Mouse (Mus musculus): ENCODE results near the gene Rasa2. TPM values are rescaled to one million over a fixed set of nuclear protein-coding genes. Genes with fewer than 3 reads are reported as not detected.
A peak's percentile ranks its signal among the peaks of the same experiment; 100 is the strongest.
"Not testable (repeated sequence)": the region's sequence is repeated elsewhere in the genome, so short reads cannot be mapped to it uniquely, and the experiment has no call there.

The Rasa2 gene
- total RNA-seq, 2 experiments from 2014 or later: 13.8 to 15.8 TPM

DNA sequence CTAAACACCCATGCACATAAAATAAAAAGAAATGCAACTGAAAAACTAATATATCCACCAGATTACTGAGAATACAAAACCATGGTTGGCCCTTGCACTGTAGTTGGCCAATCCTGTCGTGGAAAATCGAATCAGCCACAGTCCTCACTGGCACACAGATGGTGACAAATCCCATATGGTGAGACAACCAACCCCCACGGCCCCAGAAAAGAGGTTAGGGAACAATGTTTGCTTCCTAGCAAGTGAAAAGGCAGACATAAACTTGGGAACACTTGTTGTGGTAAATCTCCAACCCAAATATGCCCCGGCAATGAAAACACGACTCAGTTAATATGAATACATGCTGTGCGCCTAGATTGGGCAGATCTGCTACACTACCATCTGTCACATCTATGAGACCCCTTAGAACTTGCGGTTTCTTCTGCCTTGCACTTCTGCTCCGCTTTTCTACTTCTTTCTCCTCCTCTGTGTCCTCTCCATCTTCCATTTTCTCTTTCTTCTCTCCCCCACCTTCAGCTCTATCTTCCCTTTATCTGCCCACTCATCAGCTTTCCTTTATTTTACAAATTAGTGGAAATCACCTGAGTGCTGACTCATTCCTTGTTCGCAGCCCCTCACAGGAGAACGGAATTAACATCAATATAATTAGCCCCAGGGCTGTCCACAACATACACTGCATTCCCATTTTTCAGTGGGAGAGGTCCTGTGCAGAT, 101.3 kb downstream of the Rasa2 start:
- no peak for DNase-seq

DNA sequence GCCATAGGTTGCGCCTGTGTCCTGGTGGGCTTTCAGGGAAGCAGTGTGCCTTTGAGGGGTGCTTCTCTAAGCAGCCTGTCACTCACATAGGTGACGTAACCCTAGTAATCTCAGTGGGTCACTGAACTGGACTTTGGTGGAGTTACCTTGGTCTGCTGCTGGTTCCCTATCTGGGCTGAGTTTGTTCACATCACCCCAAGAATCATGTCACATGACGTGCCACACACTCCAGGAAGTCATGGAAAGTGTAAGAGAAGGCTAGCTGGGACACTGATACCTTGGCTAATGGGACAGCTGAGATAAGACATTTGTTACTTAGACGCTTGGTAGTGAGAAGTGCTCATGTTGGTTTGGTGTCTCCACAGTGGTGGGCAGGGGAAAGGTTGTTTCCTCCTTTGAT, 105.4 kb downstream of the Rasa2 start:
- no peak for DNase-seq

DNA sequence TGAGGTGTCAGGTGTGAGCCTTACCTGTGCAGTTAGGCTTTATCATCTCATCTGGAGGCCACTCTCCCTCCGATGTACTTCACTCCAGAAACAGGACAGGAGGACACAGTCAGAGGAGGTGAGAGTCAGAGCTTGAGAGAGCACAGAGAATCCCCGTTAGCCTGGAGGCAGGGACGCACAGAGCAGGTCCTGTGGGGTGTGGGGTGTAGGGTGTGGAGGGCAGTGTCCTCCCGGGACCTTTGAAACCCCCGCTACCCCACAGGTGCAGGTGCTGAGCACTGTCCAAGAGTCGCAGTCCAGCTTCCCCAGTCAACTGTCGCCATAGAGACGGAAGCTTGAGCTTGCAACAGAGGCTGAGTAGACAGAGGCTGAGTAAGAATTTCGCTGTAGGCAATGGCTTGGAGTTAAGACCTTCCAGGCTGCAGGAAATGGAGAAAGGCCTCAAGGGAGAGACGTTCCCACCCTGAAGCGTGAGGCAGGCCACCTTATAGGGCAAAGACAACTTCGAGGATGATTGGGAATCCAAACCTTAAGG, 106.4 kb downstream of the Rasa2 start, which contains the start of gene Gm28729:
TSS of gene Gm28729 (minus strand) at position 293 of the 535 bp plus-strand sequence.
- no peak for DNase-seq

DNA sequence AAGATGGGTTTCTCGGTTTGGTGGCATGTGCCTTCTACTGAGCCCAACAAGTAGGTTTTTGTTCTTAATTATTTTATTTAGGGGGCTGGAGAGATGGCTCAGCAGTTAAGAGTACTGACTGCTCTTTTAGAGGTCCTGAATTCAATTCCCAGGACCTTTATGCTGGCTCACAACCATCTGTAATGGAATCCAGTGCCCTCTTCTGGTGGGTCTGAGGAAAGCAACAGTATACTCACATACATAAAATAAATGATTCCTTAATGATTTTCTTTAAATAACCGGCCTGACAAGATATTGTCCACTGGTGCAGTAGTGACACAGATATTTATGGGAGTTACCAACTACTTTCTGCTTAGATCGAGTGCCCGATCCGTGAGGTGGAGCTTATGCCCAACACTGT, 108.3 kb downstream of the Rasa2 start:
- DNase-seq: no peak

DNA sequence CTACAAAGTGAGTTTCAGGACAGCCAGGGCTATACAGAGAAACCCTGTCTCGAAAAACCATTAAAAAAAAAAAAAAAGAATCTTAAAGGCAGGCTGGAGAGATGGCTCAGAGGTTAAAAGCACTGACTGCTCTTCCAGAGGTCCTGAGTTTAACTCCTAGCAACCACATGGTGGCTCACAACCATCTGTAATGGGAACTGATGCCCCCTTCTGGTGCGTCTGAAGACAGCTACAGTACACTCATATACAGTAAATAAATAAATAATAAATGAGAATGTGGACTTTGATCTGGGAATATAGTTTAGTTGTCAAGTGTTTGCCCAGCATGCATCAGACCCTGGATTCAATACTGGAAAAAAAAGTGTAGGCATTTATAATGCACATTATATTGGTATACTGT, 109.8 kb downstream of the Rasa2 start:
- DNase-seq: not testable (repeated sequence)

DNA sequence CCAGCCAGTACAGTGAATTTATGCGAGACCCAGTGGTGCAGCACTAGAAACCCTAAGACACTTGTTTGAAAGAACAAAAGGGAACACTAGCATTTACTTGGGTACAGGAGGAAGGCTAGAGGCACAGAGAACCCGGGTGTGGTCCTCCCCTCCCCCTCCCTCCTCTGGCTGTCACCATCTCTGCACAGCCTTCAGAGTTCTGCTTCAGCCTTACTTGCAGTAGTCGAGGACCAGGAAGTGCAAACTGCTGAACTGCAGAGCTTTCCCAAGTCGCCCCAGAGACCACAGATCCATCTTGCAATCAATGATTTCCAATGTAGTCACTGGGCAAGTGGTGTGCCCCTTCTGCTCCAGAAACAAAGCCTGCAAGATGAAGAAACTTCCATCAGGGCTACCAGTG, 114.0 kb downstream of the Rasa2 start:
- peak in 1 of 2 experiments; percentile 10 for DNase-seq

DNA sequence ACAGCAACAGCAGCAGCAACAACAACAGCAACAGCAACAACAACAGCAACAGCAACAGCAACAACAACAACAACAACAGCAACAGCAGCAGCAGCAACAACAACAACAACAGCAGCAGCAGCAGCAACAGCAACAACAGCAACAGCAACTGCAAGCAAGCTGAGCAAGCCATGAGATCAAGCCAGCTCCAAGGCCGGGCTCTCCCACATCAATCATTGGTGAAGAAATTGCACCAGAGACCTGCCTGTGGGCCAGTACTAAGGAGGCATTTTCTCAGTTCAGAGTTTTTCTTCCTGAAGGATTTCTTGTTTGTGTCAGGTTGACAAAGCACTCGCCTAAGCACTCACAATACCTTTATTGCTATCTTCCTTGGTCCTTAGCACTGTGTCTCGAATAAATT, 114.6 kb downstream of the Rasa2 start:
- DNase-seq: peak; percentile 63 to 72

DNA sequence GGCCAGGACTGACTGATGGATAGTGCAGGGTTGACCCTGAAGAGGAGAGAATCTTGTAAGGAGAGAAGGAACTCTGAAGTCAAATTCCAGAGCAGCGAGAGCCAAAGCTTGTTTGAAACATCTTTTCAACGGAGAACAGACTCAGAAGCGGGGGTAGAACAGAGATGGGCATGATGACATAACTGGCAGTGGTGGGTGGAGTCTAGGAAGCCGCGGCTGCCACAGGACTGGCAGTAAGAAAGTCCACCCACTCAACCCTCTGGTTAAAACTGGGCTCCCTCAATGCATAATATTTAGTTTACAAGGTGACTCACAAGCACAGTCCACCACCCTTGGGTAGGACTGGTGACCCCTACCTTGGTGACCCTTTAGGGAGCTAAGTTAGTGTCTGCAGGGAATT, 115.7 kb downstream of the Rasa2 start:
- no peak for DNase-seq

DNA sequence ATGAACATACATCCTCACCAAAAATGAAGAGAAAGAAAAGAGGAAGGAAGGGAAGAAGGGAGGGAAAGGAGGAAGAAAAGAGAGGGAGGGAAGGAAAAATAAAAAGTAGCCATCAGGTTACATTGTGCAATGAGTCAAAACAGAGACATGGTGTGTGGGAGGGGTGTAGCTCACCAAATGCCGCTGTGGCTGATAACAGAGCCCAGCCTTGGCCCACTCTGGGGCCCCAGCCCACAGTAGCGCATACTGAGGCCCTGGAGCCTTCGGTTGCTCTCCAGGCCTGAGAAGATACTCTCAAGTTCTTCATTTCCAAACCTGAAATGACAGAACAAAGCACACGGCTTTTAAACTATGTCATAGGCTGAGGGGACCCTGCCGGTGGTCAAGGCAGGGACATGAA, 117.1 kb downstream of the Rasa2 start:
- DNase-seq: no peak

DNA sequence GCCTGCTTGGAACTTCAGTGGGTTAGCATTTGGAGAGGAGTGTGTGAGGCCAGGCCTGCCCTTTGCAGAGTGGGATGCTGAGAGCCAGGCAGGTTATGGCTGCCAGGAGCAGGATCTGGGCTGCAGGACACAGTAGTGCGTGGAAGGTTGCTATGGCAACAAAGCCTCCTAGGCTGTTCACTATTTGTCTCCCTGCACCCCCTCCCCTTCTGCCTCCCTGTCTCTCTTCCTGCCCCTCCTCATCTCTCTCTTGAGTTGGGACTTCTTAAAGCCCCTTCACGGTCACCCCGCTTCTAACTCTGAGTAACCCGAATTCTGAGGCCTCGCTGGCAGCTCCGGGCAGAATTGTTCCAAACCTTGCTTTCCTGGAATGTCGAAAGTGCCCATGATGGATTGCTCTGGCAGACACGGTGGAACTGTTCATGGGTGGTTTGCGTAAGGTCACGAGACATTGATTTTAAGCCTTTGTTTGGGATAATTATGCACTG, 125.4 kb downstream of the Rasa2 start:
- peak; percentile 68 to 72 for DNase-seq

DNA sequence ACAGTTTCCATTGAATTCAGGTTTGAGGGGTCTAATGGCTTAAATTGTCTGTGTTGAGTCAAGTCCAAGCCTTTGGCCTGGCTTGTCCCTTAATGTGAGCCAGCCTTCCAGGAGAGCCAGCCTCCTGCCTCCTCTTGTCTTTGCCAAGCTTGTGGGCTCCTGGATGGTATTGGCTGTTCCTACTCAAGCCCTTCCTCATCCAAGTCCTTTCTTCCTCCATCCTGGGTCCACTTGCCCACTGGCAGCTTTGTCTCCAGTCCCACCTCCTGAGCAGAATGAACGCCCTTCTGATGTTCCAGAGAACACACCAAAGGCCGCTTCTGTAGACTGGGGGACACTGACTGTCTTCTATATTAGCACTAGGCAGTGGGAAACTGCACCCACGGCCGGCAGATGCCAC, 126.3 kb downstream of the Rasa2 start:
- no peak for DNase-seq

DNA sequence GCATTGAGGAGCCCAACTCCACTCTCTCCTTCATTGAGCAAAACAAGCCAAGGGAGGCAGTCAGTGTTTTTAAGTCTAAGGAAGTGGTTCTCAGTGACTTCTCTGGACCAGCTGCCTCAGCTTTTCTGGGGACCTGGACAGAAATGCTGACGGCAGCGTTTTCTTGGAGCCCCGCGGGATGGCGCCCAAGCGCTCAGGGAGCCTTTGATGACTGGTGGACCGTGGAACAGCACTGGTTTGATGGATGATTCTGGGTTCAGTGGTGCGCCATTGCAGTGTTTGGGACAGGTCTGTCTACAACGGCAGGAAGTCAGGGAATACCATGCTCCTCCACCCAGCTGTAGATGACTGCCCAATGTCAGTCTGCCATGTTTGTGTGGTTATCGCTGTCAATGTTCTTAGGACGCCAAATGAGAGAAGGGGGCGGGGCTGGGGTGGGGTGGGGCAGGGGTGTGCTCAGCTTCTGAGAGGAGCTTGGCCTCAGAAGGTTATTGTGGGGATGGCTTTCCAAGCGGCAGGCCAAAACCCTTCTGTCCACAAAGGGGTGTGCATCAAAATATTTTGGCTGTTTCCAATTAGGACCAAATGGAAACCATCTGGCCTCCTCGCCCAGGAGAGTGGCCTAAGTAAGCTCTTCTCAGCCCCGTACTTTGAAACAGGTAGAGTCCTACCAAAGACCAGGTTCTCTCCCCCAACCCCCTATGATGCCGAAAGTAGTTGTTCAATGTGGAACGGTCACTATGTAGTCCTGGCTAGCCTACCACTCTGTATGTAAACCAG, 127.1 kb downstream of the Rasa2 start:
- DNase-seq: no peak

DNA sequence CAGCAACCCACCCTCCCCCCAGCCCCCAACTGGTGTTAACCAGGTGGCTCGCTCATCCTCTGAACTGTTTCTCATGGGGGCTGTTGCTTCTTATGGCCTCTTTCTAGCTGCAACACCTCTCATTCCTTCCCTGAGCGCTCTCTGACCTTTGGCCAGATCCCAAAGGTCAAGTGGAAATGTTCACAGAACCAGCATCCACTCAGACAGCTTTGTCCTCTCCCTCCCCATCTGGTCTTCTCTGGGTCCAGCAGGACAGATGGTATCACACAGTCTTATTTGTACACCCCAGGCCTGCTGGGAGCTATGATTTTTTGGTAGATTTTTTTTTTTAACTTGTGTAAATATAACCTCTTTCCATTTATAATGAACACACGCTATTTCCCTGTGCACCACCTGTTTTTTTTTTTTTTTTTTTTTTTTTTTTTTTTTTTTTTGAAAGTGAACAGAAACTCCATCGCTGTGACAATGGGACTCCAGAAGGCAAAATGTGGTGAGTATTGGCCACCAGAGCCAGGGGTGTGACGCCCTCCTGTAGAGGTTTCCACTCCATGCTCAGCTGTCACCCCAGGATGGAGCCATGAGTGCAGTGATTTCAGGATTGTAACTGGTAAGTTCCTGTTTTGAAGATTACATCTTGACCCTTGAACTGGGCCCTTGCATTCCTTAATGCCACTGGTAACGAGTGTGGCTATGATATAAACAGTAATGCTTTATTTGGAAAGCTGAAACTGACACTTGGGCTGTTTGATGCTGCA, 128.4 kb downstream of the Rasa2 start:
- no peak for DNase-seq

DNA sequence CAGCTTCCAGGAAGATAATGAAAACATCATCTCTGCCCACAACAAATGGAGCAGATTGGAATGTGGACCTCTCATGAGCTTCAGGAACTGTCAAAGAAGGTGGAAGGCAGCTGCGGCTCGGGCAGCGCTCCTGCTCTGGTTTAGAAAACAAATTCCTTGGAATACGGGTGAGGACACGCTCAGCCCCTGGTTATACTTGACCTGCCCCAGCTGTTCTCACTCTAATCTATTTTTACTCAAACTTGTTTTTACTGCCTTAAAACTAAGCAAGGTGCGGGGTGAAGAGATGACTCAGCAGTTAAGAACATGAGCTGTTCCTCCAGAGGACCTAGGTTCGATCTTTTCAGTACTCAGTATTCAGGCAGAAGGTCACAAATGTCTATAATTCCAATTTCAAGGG, 130.2 kb downstream of the Rasa2 start:
- no peak for DNase-seq

DNA sequence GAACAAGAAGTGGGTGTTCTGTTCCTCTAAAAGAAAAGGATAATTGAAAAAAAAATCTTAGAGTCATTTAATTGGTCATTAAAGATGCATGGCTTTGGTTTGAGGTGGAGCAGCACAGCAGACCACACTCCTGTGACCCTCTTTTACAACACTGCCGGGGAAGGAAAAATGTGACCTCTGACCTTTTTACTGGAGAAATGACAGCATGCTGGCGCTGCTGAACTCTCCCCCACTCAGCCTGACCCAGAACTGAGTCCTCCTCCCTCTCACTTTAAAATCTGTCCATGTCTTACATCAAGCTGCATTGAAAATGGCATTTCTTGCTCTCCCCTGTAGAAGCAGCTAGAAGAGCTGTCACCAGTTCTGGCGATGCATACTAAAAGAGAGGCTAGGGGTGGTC, 138.2 kb downstream of the Rasa2 start:
- no peak for DNase-seq

DNA sequence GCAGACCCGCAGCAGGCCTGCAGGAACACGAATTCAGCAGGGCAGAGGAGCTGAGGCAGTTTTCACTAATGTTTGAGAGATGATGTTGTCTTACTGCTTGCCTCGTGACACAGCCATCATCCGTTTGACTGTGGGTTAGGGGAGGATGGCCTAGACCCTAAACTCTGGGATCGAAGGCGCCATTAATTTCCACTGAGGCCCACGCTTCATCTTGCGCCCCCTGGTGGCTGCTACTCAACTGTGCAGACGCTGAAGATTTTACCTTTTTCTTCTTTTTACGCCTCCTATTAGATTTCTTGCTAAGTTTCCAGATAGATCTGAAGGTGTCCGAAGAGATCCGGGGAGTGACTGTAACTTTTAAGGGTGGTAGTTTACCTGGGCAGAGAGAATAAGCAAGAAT, 139.6 kb downstream of the Rasa2 start:
- DNase-seq: peak; percentile 49 to 74

Other genes starting within 250 kb of the Rasa2 start
- 10 to 100 TPM; 74.9 to 79.7 TPM for gene Rnf7, start 152.9 kb downstream of the Rasa2 start, total RNA-seq (2021)
- not detected for gene Gm28729, start 106.4 kb downstream of the Rasa2 start, total RNA-seq (2021)
- 10 to 100 TPM; 56.1 to 75.8 TPM for gene Zbtb38, start 121.2 kb upstream of the Rasa2 start, total RNA-seq (2021)